Mouse (Mus musculus) gonadal fat pad, adult 2 months (tissue): ENCODE data around the gene Hmmr. TPM values are rescaled to one million over a fixed set of nuclear protein-coding genes. Genes with fewer than 3 reads are reported as not detected.
A peak's percentile ranks its signal among the peaks of the same experiment; 100 is the strongest.
"Not testable (repeated sequence)": the region's sequence is repeated elsewhere in the genome, so short reads cannot be mapped to it uniquely, and the experiment has no call there.

ENCODE experiments used
- DNase-seq: peaks from one replicate; pipeline ENCODE4 v3.0.0-alpha.2; 2012; ENCODE audit warnings: low read depth
- polyA plus RNA-seq: library from polyadenylated mRNA; depleted of rRNA; stranded (reverse); fragments of >200 nt; gene quantifications from 2 replicates; pipeline ENCODE4 v1.2.3, GENCODE M21; 2012; rRNA removed

Gene Hmmr
- 0.52 and 0.92 TPM in 2 replicates for polyA plus RNA-seq

GRCm38 (mm10) chr11:40733339-40734174, at the start of gene Hmmr, which contains the start of gene Nudcd2:
Gene Hmmr, minus strand, starts transcription at chr11:40733422.
Gene Nudcd2, plus strand, starts transcription at chr11:40733667.
- DNase-seq, result peak; percentile 92

DNA sequence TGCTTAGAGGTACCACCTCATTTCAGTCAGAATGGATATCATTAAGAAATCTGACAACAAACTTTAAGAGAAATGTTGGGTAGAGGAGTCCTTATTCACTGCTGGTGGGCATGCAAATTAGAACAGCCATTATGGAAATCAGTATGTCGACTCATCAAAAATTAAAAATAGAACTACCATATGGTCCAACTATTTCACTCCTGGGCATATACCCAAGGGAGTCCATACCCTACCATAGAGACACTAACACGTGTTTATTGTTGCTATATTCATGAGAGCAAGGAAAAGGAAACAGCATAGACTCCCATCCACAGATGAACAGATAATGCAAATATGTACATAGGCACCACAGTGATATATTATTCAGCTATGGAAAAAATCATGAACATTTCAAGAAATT, 48.6 kb upstream of the Hmmr start:
- DNase-seq, result no peak

DNA sequence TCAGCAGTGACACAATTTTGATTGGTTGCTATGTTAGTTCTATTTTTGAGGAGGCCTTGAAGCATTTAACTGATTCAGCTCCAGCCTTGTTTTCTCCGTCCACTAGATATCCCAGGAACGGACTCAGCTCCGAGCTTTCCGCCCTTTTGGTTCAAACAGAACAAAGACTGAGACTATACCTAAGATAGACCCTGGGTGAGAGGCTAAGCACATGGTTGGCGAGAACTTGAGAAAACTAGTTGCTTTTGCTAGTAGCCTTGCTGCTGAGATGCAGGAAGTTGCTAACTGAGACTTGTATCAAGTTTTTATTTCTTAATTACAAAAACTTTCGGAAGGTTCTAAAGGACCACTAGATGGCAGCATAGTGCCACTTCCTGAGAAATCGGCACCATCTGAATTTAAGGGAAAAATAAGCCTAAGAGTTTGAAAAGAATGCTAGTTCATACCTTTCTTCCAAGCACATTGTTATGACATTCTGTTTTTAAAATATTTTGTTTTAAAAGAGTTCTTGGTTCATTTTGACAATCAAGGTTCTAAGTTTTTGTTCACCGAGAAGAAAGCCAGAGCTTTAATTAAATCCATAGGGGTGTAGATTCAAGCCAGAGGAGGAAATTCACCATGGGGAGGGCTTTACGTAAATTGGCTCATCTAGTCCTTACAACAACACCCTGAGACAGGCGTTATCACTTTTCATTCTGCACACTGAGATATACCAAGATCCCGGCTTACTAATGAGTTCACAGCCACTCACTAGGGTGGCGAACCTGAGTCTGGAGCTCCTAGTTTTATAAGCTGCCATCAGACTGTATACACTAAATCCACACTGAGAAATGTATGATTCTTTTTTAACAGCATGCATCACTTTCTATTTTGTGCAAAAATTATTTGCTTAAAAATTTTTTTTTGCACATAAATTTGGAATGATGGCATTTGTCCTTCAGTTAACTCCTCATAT, 42.4 kb upstream of the Hmmr start:
- no peak for DNase-seq

DNA sequence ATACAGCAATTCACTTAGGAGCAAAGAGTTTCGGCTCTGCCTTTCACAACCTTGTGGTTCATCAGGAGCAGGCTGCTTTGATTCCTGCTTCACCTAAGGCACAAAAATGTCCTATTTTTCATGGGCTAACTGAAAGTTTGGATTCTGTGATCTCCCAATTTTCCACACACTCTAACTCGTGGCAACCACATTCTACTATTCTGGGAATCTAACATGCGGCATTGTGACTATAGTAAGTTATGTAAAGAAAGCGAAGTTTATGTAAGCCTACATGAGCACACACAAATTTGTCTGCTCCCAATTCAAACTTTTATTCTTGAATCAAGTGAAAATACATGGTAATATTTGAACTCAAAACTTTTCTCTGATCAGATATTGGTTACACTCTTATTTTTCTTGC, 31.5 kb upstream of the Hmmr start:
- DNase-seq, result no peak

- DNase-seq, result no peak
These were observed 30.2 kb upstream of the Hmmr start for GRCm38 (mm10) chr11:40763395-40763794.

DNA sequence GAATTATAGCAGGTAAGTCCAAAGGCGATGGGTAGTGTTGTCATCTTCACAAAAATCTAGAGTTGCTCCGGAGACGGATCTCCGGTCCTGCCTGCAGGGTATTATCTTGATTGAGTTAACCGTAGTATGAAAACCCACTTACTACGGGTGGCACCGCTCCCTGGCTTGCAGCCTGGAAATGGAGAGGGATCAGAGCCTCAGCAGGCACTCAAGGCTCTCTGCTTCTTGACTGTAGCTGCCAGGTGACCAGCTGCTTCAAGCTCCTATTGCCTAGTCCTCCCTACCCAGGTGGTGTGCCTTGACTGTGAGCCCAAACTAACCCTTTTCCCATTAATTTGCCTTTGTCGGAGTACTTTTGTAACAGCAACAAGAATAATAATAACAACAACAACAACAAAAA, 26.7 kb upstream of the Hmmr start:
- DNase-seq, result no peak

DNA sequence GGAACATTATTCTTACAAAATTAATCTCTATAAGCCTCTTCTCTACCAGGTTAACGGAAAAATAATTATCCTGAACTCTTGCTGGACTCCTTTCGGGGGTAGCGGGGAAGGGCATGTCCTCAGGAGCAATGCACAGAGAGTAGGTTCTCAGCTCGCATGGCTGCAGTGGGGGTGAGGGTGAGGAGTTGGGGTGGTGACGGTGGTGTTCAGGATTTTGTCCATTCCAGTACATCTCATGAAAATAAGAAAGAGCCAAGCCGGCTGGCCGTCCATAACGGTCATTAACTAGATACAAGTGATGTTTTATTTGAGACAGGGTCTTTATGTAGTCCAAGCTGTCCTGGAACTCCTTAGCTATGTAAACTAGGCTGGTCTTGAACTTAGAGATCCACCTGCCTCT, 22.7 kb upstream of the Hmmr start:
- DNase-seq, result no peak

GRCm38 (mm10) chr11:40755109-40755627, 21.9 kb upstream of the Hmmr start, which contains the start of gene Ccng1:
Gene Ccng1, minus strand, starts transcription at chr11:40755311.
- DNase-seq, result peak; percentile 87

DNA sequence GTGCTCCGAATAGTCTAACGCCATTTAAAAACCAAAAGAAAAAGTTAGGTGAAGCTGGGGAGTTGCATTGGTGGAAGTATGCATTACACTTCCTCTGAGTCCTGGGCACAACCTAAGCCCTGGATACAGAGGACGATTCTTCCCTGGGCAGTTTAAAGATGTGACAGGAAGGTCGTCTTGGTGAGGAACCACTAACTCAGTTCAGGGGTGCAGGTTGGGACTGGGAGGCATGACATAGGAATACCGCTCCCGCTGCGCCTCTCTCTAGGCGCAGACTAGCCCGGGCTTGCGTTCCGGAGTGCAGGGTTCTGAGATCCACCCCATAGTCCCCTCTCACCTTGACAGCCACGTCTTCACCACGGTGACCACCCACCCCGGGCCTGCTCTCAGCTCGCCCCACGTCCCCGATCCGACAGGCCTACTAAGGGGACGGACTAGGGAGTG, 21.5 kb upstream of the Hmmr start:
- DNase-seq, result no peak

DNA sequence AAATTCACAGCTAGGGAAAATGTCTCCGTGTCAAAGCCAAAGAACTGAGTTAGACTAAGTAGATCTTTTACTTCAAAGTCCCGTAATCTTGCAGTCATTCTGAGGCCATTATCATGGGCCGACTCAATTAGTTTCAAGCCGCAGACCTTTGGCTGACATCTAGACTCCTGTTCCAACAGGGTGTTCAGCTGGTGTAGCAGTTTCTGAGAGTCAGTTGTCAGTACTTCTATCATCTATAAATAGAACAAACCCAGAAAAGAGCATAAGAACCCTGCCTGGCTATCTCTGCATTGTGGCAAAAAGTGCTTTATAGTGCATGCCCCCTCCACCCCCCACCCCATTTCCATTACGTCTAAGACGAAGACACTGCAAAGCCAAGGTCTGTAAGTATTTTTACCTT, 20.6 kb upstream of the Hmmr start:
- DNase-seq, result no peak

GRCm38 (mm10) chr11:40747716-40748115, 14.5 kb upstream of the Hmmr start:
- DNase-seq, result no peak

- no peak for DNase-seq
These were observed 13.1 kb upstream of the Hmmr start for GRCm38 (mm10) chr11:40746361-40746760.

- DNase-seq, result no peak
These were observed 11.1 kb upstream of the Hmmr start for GRCm38 (mm10) chr11:40744348-40744747.

DNA sequence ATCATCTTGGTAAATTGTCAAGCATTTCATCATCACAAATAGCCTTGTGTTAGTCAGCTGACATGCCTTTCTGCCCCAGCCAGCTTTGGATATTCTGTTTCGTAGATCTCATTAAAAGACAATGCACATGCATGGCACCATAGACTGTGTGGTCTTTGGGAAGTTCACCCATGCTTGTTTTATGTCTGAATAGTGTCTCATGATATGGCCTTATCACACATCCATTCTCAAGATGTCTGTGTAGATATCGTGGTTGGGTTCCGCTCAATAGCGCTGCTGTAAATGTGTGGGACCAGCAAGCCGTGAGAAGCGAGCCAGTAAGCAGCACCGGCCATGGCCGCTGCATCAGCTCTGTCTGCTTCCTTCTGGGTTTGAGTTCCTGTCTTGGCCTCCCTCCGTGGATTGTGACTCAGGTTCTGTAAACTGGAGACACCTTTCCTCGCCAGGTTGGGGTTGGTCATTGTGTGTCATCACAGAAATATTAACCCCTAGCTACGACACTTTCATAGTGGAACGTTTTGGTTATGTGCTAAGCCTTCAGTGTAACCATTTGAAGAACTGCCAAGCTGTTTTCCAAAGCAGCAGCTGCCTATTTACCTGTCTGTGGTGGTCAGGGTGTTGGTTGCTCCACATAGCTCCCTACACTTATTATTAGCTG, 8.5 kb upstream of the Hmmr start:
- DNase-seq, result no peak

DNA sequence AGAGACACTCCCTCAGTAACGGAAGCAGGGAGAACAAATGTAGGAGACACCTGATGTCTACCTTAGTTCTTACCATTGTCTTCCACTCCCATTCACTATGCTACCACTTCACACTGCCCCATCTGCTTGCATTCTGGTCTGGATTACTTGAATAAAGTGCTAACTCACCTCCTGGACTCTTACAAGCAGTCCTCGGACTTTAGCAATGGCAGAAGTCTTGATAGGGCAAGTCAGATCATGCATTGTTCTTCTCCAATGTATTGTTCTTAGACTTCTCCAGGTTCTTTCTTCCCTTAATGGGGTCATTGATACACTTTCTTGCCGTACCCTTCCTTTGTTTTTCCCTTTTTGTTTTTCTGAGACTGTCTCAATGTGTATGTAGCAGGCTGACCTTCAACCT, 4.1 kb upstream of the Hmmr start:
- DNase-seq, result no peak

GRCm38 (mm10) chr11:40734251-40734752, 1.1 kb upstream of the Hmmr start:
- no peak for DNase-seq

- no peak for DNase-seq
These were observed 254 bp downstream of the Hmmr start for GRCm38 (mm10) chr11:40732997-40733338.

DNA sequence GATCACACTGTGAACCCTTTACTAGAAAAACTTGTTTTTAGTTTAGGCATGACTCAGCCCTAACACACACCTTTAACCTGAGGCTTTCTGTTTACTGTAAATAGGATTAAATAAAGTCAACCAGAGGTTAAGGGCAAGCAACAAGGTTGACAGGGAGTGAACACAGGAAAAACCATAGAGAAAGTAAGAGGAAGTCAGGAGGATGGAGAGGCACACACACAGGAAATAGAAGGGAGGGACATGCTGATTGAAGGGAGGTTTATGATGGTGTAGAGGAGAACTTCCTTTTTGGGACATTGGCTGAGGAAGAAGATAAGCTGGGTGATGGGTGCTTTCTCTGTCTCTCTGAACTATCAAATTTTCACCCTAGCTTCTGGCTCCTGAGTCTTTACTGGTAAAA, 14.9 kb downstream of the Hmmr start:
- DNase-seq, result no peak

DNA sequence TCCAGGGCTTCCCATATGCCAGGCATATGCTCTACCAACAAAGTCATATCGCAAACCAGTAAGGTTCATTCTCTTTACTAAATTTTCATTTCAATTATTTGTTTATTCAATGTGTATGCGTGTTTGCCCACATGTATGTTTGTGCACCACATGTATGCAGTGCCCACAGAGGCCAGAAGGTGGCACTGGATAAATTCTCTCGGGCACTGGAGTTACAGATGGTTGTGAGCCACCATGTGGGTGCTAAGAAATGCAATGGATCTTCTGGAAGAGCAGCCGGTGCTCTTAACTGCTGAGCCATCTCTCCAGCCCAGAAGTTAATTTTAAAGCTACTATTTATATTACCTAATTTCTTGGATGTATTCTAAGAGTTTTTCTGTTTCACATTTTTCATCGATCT, 17.7 kb downstream of the Hmmr start:
- DNase-seq, result no peak

- no peak for DNase-seq
These were observed 19.4 kb downstream of the Hmmr start for GRCm38 (mm10) chr11:40713858-40714257.

- not testable (repeated sequence) for DNase-seq
These were observed 23.3 kb downstream of the Hmmr start for GRCm38 (mm10) chr11:40709899-40710298.

- DNase-seq, result no peak
These were observed 38.1 kb downstream of the Hmmr start, which contains the start of gene Mat2b for GRCm38 (mm10) chr11:40695103-40695502. Gene Mat2b, minus strand, starts transcription at chr11:40695203.
